Mouse (Mus musculus) gonadal fat pad, adult 2 months (tissue): ENCODE measurements around the gene Rassf10. TPM values are rescaled to one million over a fixed set of nuclear protein-coding genes. Genes with fewer than 3 reads are reported as not detected.
"Not testable (repeated sequence)": the region's sequence is repeated elsewhere in the genome, so short reads cannot be mapped to it uniquely, and the experiment has no call there.

Experiments used
- DNase-seq: peaks from one replicate; pipeline ENCODE4 v3.0.0-alpha.2; 2012; ENCODE audit warnings: low read depth
- polyA plus RNA-seq: library from polyadenylated mRNA; depleted of rRNA; stranded (reverse); fragments of >200 nt; gene quantifications from 2 replicates; pipeline ENCODE4 v1.2.3, GENCODE M21; 2012; rRNA removed

The Rassf10 gene
- 2.9 and 3.3 TPM in 2 replicates for polyA plus RNA-seq

- DNase-seq = peak; percentile 30
Observed at GRCm38 (mm10) chr7:112953777-112954291, at the start of gene Rassf10. Rassf10 (plus strand) TSS chr7:112953962.

GRCm38 (mm10) chr7:112906848-112907247, 46.9 kb upstream of the Rassf10 start:
- DNase-seq = no peak

- DNase-seq = no peak
Observed at GRCm38 (mm10) chr7:112907468-112907867, 46.3 kb upstream of the Rassf10 start.

- DNase-seq = no peak
Observed at GRCm38 (mm10) chr7:112909164-112909563, 44.6 kb upstream of the Rassf10 start.

DNA sequence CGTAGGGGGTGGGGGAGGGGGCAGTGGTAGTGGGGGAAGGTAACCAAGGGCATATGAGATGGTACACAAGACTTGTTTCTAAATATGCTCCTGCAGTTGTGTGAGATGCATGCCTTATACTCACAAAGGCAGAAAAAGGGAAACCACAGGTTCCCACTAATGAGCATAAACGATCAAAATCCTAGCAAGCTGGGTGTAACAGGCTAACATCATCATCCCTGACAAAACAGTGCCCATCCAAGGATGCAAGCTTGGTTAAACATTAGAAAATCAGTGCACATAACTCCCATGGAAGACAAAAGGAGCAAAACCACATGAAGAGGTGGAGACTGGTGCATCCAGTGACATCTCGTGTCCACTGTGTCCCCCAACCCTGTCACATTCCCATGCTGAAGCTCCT, 40.8 kb upstream of the Rassf10 start:
- no peak for DNase-seq

- no peak for DNase-seq
Observed at GRCm38 (mm10) chr7:112915571-112915970, 38.2 kb upstream of the Rassf10 start.

- DNase-seq = no peak
Observed at GRCm38 (mm10) chr7:112917613-112918278, 36.0 kb upstream of the Rassf10 start.

DNA sequence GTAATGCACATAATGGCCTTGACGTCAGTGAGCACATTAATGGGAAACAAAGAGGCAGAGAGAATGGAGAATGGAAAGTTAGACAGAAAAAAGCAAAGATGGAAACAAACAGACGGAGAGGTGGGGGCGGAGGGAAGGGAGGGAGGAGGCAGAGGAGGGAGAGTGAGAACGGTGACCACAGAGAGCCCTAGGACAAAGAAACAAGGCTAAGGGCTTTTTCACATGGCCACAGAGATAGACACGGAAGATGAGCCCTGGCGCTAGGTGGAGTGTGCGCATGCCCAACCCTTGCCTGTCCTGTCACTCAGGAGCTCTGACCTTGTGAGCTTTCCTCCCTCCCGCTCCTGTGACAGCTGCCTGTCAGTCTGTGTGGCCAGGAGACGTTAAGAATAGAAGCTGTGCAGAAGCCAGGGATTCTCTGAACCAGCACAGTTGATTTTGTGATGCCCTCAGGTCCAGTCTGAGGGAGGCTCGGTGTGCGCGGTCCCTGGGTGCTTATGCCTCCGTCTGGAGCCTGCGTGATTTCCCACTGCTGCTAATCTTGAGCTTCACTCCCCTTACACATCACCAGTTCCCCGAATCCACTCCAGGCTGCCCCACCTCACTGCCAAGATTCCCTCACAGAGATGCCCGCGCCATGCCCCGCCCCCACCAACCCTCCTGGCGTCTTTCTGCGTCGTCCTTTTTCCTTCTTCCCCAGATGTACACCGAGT, 35.3 kb upstream of the Rassf10 start:
- DNase-seq = no peak

GRCm38 (mm10) chr7:112919845-112920244, 33.9 kb upstream of the Rassf10 start:
- DNase-seq = peak; percentile 33

GRCm38 (mm10) chr7:112922801-112923200, 31.0 kb upstream of the Rassf10 start:
- DNase-seq = no peak

DNA sequence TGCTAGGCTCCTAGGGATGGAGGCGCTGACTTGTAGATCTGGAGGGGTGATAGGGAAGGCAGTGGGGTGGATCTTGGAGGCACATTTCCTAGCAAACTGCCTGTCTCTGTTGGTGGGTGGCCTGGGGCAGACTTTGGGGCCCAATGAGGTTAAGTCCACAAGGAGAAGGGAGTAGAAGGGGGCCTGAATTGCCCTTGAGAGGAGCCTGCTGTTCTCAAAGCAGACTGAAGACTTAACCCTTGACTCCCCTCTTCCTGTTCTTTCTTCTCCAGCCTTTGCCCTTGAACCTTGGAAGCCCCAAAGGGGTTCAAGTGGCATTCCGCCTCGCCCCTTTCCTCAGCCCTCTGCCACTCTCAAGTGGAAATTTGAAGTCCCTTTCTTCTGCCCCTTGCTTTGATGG, 30.1 kb upstream of the Rassf10 start:
- DNase-seq = no peak

GRCm38 (mm10) chr7:112930669-112931068, 23.1 kb upstream of the Rassf10 start:
- DNase-seq = no peak

- DNase-seq = not testable (repeated sequence)
Observed at GRCm38 (mm10) chr7:112935876-112936275, 17.9 kb upstream of the Rassf10 start.

- no peak for DNase-seq
Observed at GRCm38 (mm10) chr7:112937089-112937488, 16.7 kb upstream of the Rassf10 start.

DNA sequence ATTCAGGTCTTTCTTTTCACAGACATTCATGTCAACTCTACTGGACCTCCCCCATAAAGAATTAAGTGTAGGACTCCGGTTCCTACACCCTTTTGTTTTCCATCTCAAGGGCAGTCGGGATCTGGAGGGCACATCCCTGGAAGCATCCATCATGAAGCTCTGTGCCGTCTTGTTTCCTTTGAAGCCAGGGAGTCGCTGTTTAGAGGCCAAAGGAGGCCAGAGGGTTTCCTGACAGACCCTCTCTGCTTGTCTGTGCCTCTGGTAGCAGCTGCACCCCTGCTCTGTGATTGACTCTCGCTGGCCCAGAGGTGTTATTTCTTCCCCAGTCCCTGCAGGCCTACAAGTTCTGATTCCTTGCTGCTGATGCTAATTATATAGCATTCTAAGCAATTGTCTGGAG, 14.8 kb upstream of the Rassf10 start:
- DNase-seq = no peak

- DNase-seq = peak; percentile 19
Observed at GRCm38 (mm10) chr7:112942567-112942966, 11.2 kb upstream of the Rassf10 start.

- DNase-seq = no peak
Observed at GRCm38 (mm10) chr7:112943056-112943455, 10.7 kb upstream of the Rassf10 start.

DNA sequence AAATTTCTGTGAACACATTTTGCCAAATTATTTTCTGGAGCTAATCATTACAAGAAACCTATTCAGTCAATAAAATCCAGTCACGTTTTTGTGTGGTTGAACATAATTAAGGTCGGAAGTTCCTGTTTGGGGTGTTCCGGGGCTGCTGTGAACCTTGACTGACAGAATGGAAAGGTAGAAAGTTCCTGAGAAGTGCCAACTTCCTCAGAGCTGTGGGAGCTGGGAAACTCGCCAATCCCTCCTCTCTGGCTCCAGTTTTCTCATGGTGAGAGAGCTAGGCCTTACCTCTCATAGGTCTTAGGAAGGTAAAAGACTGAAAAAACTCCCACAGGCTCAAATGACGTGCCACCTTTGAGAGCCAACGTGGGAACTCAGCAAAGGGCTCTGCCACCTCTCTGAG, 7.1 kb upstream of the Rassf10 start:
- no peak for DNase-seq

GRCm38 (mm10) chr7:112954351-112955102, 765 bp downstream of the Rassf10 start:
- DNase-seq = no peak

DNA sequence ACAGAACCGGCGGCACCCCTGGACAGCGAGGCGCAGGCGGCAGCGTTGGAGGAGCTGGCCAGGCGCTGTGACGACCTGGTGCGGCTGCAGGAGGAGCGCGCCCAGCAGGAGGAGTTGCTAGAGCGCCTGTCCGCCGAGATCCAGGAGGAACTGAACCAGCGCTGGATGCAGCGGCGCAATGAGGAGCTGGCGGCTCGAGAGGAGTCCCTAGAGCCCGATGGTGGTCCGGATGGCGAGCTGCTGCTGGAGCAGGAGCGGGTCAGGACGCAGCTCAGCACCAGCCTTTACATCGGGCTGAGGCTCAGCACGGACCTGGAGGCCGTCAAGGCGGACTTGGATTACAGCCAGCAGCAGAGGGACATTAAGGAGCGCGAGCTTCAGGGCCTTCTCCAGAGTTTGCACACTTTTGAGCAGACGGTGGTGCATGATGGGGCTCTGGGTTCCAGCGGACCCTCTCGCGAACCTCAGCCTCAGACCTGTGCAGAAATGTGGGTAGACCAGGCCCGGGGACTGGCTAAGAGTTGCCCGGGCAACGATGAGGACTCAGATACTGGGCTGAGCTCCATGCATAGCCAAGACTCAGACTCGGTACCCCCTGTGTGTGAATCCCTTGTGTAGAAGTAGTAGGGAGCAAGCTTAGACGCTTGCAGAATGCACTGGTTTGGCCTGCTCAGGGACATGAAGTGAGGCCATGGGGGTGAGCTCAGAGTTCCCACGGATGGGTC, 1.5 kb downstream of the Rassf10 start:
- no peak for DNase-seq

DNA sequence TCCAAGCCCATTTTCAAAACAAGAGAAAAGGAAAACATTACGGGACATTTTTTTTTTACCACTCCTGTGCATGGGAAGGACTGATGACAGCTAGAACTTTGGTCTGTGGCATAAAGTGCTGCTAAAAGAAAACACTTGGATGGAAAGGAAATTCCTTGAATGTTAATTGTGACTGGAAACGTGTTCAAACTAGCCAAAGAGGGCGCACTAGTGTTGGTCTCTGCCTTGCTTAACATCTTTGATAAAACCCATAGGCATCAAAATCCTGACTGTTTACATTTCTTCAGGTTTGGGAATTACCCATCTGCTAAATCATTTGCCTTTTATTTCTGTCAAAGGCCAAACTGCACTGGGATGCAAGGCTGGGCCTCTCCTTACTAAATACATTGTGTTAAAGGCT, 2.2 kb downstream of the Rassf10 start:
- peak; percentile 20 for DNase-seq

DNA sequence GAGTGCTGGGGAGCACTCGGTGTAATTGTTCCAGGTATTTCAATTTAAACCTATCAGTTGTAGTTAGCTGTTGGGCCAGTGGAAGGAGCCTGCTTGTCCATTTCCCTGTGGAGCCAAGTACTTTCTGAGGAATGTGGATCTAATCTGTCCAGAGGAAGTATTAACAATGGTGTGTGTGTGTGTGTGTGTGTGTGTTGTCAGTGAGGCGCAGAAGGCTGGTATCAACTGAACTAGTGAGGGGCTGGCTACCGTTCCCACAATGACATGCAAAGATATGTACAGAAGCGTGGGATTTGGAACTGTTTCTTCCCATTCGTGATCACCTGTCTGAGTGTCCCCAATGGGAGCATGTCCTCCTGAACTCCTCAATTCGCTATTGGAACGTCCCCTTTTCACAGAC, 3.2 kb downstream of the Rassf10 start:
- peak; percentile 14 for DNase-seq
